Mouse (Mus musculus) left cerebral cortex, postnatal 4 days (tissue): Measurements from ENCODE around the gene Pcbp3. TPM values are rescaled to one million over a fixed set of nuclear protein-coding genes. Genes with fewer than 3 reads are reported as not detected.

Source experiments
- DNase-seq: peaks from one replicate; pipeline ENCODE4 v3.0.0-alpha.2; 2022
- intact Hi-C: fragments of 180-260 bp; cut with DNase I; formaldehyde crosslinking; loops from one replicate; pipeline ENCODE4 v1.15.1; 2025
- total RNA-seq, 2 experiments: library from RNA; stranded (reverse); gene quantifications; 2 replicates each; pipeline ENCODE4 v1.2.3; 2021

Pcbp3 gene
- total RNA-seq, 2 experiments from 2014 or later, result 51.4 to 52.6 TPM

DNA sequence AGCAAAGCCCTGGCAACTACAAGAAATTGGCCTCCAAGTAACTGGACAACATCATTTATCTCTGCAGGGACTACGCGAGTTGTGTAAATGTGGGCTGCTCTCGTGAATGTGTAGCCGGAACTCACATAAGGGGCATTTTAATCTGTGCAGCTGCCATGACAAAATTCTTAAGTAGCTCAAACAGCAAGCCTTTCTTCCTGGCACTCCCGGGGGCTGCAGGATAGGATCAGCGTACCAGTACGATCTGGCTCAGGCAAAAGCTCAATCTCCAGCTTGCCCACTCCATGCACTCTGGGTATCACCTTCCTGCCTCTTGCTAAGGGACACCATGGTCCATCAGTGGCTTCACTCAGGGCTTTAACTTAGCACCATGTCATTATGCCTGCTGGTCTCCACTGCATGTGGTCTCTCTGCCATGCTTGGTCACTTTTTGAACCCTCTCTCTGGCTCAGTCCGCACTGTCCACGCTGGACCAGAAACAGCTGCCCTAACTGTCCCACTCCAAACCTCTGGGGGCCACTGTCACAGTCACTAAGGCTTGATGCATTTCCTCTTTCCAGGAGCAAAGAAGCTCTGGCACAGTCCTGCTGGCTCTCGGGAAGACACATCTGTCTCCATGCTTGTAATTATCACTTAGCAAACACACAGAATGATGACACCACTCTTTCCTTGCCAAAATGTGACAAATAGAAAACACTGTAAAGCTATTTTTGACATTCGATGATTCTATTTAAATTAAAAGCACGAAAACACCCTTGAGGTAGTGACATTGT, 102.1 kb downstream of the Pcbp3 start:
- DNase-seq, result no peak
- intact Hi-C loops, result no loop called here

DNA sequence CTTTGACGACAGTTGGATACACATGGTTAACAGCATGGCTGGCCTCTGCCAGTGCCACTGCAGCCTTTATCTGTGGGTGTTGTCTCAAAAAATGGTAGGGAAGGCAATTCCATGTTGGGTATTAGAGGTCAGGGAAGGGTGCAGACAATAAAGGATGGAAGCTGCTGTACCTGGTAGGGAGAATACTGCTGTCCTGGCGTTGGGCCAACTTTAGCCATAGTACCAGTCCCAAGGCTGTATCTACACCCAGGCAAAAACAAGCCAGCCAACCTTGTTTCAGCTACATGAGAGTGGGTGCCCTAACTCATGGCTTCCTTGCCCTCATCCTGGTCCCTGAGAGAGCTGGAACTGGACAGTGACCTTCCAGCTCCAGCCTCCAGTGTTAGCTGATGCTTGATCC, 103.8 kb downstream of the Pcbp3 start:
- intact Hi-C loops, result no loop called here
- no peak for DNase-seq

GRCm38 (mm10) chr10:76846480-76846879, 115.2 kb downstream of the Pcbp3 start:
- intact Hi-C loops, result no loop called here
- DNase-seq, result no peak

- no peak for DNase-seq
Measured at GRCm38 (mm10) chr10:76844901-76845300, 116.8 kb downstream of the Pcbp3 start.

DNA sequence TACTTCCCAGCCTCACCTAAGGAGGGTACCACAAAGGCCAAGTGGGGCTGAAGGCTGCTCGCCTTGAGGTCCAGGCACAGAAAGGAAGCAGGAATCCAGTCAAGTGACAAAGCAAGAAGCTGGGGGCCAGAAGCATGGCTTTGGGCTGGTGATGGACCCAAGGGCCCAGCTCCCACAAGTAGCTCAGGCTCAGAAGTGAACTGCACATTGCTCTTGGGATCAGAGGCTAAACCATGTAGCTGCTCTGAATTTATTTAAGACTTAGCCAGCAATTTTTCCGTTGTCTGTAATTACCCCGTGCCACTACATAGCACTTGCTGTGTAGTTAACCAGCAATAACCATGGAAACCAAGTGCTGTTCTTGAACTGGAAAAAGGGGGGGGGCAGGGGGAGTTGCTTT, 117.3 kb downstream of the Pcbp3 start:
- no peak for DNase-seq

More at GRCm38 (mm10) chr10:76844901-76845300, 116.8 kb downstream of the Pcbp3 start:
- intact Hi-C loops, result no loop called here

DNA sequence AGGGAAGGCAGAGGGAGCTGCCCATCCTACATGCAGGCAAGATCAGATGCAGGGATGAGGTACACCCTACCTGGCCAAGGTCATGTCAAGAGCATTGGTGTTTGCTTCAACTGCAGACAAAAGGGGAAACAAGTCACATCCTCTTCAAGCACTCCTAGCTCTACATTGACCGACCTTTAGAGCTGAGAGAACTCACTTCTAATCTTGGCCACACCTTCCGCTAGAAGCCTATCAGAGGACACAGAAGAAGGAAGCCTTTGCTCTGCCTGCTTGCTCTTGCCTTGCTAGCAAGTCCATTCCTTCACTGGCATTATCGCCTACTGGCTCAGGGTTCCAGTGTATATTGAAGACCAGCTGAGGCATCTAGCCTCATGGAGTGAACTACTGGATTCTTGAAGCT, 119.6 kb downstream of the Pcbp3 start:
- no peak for DNase-seq

More for the DNA sequence above, 117.3 kb downstream of the Pcbp3 start:
- intact Hi-C loops, result no loop called here

DNA sequence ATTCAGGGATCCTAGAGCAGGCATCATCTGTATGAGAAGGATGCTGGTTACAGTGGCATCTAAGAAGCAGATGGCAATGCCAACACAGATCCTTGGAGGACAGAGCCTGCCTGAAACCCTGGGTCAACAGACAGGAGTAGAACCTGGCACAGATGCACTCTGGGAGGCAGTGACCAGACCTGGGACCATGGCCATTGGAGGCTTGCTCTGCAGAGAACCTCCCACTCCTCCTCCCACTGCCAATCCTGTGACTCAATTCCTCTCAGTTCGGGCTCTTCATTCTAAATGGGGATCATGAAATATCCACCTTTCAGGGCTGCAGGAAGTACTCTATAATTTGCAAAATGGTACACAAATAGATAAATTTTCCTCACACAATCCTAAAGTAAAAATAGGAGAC, 120.5 kb downstream of the Pcbp3 start:
- intact Hi-C loops, result no loop called here
- no peak for DNase-seq

More for the DNA sequence above, 119.6 kb downstream of the Pcbp3 start:
- intact Hi-C loops, result no loop called here

DNA sequence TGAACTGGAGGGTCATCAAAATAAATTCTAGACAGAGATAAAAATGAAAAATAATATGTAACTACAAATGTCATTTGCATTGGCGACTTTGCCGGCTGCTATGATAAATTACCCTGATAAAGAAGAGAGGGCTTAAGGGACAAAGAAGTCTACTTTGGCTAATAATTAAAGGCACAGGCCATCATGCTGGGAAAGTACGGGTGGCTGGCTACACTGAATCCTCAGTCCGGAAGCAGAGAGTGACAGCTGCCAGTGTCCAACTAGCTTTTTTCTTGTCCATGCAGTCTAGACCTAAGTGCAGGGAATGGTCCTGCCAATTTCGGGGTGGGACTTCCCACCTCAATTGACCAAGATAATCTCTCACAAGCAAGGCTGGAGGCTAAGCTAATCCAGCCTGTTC, 121.1 kb downstream of the Pcbp3 start:
- DNase-seq, result no peak
- intact Hi-C loops, result no loop called here

DNA sequence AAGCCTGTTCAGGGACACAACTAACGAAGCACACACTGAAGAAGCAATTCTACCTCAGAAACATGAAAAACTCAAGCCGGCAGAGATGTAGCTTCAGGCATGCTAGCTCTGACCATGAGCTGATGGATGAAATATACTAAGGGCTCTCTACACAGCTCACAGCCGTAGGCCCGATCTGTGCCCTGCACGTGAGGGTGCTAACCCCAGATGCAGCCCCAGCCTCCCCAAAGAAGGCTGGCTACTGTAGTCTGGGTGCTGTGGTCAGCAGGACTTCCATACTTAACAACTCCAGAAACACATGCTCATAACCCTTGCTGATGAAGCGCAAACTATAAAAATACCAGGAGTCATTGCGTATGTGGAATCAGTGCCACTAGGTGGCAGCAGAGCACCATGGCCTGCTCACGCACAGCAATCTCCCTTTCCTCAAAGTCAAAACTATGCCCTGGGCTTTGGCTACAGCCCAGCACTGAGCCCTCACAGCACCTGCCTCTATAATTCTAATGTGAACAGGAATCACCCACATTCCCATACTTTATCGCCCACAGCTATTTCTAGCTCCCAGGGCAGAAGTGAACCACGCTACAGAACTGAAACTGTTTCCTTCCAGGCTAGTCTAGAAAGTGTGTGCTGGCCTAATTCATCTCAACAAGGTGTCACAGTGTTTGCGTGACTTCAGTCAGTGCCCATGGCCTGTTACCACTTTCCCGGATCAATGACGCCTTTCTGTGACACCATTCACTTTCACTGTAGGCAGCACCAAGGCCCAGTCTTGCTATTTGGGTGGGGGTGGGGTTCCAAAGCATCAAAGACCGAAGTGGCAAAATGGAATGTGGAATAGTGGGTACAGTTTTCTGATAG, 126.0 kb downstream of the Pcbp3 start:
- peak; percentile 91 for DNase-seq
- intact Hi-C loops, result loop anchor here (5.0 to 10.0 kb wide), 3 partner anchors 187 to 419 kb away; partner anchors contain the start of gene Pofut2

DNA sequence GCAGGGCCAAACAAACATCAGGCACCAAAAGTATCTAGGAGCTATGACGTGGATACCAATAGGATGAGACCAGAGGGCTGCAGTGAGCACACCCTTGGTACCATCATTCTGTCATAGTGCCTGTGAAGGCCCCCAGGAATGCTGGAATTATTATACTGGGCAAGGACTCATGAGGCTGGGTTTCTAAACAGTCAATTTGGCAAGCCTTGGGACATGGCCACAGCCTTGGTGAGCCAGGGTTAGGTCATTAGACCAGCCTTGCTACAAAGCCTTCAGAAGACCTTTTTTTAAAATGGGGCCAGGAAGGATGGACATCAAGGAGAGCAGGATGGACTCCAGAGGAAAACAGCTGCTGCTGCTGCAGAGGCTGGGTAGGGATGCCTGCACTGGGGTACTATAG, 128.8 kb downstream of the Pcbp3 start:
- intact Hi-C loops, result loop anchor here (10.0 kb wide), 1 partner anchor 422 kb away; the partner anchor contains the start of gene Pofut2
- DNase-seq, result no peak

- intact Hi-C loops, result loop anchor here (10.0 kb wide), 1 partner anchor 423 kb away; the partner anchor contains the start of gene Pofut2
- no peak for DNase-seq
Measured at GRCm38 (mm10) chr10:76831915-76832314, 129.8 kb downstream of the Pcbp3 start.

DNA sequence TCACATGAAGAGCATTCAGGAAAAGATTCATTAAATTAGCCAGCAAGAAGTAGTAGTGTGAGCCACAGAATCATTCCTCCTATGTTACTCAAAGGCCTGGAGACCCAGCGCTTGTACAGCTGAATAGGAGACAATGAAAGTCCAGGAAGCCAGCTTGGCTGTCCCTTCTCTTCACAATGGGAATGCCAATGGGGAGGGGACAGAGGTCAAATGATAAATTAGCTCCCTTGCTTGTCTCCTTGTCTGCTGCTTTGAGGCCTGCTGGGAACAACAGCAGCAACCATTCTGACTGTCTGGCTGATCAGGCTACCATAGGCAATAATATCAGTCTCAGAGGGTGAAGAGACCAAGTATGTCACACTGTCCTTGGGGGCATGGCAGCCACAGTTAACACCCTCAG, 130.5 kb downstream of the Pcbp3 start:
- intact Hi-C loops, result loop anchor here (10.0 kb wide), 1 partner anchor 424 kb away; the partner anchor contains the start of gene Pofut2
- no peak for DNase-seq

GRCm38 (mm10) chr10:76828936-76829335, 132.8 kb downstream of the Pcbp3 start:
- no peak for DNase-seq
- intact Hi-C loops, result no loop called here

DNA sequence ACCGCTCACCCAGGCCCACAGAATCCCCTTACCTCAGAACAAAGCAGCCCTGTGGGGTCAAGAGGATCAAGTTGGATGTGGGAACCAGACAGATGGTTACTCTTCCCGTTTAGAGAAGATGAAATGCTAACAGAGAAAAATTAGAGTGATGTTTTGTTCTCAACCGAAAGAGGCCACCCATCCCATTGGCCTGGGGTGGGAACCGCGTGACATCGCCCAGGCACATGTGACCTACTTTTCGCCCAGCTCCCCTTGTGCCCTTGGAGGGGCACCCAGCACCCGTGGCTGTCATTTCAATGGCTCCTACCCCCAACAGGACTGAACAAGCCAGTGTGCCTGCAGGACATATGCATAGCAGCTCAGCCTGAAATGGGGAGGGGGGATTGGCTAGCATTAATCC, 139.0 kb downstream of the Pcbp3 start:
- no peak for DNase-seq
- intact Hi-C loops, result no loop called here

DNA sequence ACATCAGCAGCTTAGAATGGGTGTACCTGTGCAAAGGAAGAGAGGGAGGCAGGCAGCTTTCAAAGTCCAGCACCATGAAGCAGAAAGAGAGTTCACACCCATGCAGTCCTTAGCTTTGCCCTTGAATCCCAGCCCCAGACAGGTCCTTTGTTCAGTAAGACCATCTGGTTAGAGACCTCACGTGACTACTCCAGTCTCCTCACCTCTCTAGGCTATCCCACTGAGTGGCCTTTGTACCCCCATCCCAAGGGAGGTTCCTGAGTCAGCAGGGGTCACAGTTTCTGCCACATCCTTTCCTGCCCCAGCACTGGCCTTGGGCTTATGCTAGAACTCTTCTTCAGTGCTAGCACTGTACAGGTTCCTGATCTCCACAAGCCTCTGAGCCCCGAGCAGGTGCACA, 142.4 kb downstream of the Pcbp3 start:
- intact Hi-C loops, result no loop called here
- DNase-seq, result no peak

DNA sequence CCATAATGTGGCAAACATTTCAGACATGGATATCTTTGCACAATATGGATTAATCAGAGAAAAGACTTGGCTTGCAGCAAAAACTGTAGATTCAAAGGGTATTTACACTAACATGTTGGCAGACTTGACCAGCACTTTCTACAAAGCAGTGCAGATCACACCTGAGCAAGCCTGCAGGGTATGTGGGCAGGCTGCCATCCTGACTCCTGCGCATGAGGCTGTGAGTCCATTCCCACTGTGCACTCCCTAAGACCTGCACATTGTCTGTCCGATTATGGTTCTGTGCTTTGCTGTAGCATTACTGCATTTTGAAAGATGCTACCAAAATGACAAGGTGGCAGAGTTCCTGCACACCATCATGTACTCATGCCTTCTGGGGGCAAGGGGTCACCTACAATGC, 143.3 kb downstream of the Pcbp3 start:
- DNase-seq, result peak; percentile 35

GRCm38 (mm10) chr10:76816930-76817329, 144.8 kb downstream of the Pcbp3 start:
- DNase-seq, result no peak
- intact Hi-C loops, result no loop called here

More for the DNA sequence above, 143.3 kb downstream of the Pcbp3 start:
- intact Hi-C loops, result no loop called here

- intact Hi-C loops, result no loop called here
- DNase-seq, result no peak
Measured at GRCm38 (mm10) chr10:76816436-76816835, 145.3 kb downstream of the Pcbp3 start.

- intact Hi-C loops, result no loop called here
- peak; percentile 75 for DNase-seq
Measured at GRCm38 (mm10) chr10:76815481-76815880, 146.2 kb downstream of the Pcbp3 start.

DNA sequence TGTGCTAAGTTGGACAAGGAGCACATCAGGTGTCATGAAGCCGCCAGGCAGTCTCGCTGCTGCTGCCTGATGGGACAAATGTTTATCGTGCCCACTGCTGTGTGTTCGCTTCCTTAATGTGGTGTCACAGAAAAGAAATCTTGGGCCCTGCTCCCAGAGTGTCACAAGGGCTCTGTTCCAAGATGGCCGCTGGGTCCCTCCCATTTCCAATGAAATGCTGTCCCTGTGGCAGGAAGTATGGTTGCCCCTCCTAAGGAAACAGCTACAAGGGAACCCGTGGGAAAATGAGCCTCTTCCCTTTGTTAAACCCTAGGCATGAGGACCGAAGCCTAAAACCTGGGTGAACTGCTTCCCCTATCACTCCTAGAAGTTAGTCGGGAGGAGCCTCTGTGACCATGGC, 146.9 kb downstream of the Pcbp3 start:
- DNase-seq, result no peak
- intact Hi-C loops, result no loop called here

DNA sequence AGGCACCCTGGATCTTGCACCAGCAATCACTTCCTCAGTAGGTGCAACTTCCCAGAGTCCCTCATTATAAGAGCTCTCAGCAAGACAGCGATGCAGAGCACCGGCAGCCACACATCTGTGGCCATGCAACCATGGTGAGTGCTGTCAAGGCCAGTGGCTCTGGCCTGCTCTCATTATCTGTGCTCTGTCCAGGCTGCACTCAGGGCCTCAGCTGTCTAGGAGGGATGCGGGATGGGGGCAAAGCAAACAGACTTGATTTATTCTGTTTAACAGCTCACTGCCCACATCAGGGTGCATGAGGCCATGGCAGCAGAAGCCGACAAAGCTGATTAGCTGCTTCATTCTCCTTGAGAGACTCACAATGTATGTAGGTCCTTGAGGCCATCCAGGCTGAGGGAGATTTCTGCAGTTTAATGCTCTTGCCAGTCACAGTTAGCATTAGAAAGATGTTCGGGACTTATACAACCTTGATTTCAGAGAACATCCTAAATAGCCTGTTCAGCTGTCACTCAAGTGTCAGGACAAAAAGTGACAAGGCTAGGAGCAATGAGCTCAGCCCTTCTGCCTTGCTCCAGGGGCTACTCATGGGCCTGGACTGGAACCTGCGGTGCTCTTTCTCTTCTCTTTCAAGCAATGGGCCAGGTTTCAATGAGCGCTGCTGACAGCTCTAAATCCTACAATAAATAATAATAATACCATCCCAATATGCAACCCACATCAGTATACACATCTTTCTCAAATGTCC, 151.6 kb downstream of the Pcbp3 start:
- intact Hi-C loops, result no loop called here
- peak; percentile 78 for DNase-seq
